Mouse (Mus musculus) lung, embryonic 14.5 days (tissue): ENCODE data around the gene Nefh. TPM values are rescaled to one million over a fixed set of nuclear protein-coding genes. Genes with fewer than 3 reads are reported as not detected.
A peak's percentile ranks its signal among the peaks of the same experiment; 100 is the strongest.

ENCODE experiments used
- ATAC-seq: fragments of 200-750 bp; cut with Nextera tagmentation; 2 replicates; pipeline ENCODE4 v1.8.0; 2017; ENCODE audit warnings: mild to moderate bottlenecking, moderate TSS enrichment, moderate library complexity; ENCODE audit not compliant: insufficient read depth
- DNase-seq: peaks from one replicate; pipeline ENCODE4 v3.0.0-alpha.2; 2015
- H3K27ac ChIP-seq: fragments of 300-500 bp; sonication (generic); 2 replicates; pipeline ENCODE4 v1.5.1; 2014; ENCODE audit warnings: low read depth, mild to moderate bottlenecking, moderate library complexity
- H3K27me3 ChIP-seq: fragments of 300-500 bp; sonication (generic); 2 replicates; pipeline ENCODE4 v1.6.1; 2014; ENCODE audit warnings: low read length, control low read depth; ENCODE audit not compliant: insufficient read depth
- H3K36me3 ChIP-seq: fragments of 300-500 bp; sonication (generic); 2 replicates; pipeline ENCODE4 v1.6.1; 2014; ENCODE audit warnings: control low read depth; ENCODE audit not compliant: insufficient read depth
- H3K4me1 ChIP-seq: fragments of 300-500 bp; sonication (generic); 2 replicates; pipeline ENCODE4 v1.6.1; 2014; ENCODE audit warnings: antibody characterized with exemption, control low read depth; ENCODE audit not compliant: insufficient read depth
- H3K4me2 ChIP-seq: fragments of 300-500 bp; sonication (generic); 2 replicates; pipeline ENCODE4 v1.6.1; 2014; ENCODE audit warnings: mild to moderate bottlenecking
- H3K4me3 ChIP-seq: fragments of 300-500 bp; sonication (generic); 2 replicates; pipeline ENCODE4 v1.5.1; 2014; ENCODE audit warnings: low read depth, low read length
- H3K9ac ChIP-seq: fragments of 300-500 bp; sonication (generic); 2 replicates; pipeline ENCODE4 v1.6.1; 2014
- H3K9me3 ChIP-seq: fragments of 300-500 bp; sonication (generic); 2 replicates; pipeline ENCODE4 v1.6.1; 2016; ENCODE audit warnings: low read depth, low read length, control low read depth
- CTCF ChIP-seq: IDR thresholded peaks from 2 replicates; pipeline ENCODE4 v1.5.1; 2016; ENCODE audit warnings: antibody characterized with exemption, low read depth
- WGBS: fragments of 180-500 bp; shearing (Covaris S2); extraction: QIAGEN DNeasy Blood & Tissue Kit; methylation state at CpG from one replicate; pipeline ENCODE4 v1.1.7; 2014; 5-methylcytosine and 5-hydroxymethylcytosine counted together
- polyA plus RNA-seq: library from polyadenylated mRNA; unstranded; fragments of >200 nt; fragmentation: Nextera tagmentation; extraction: Ambion mirVana; gene quantifications from 2 replicates; pipeline ENCODE4 v1.2.1, GENCODE M21; 2014

The Nefh gene
- polyA plus RNA-seq, 1 experiment from 2014 or later, result 0.36 TPM

GRCm38 (mm10) chr11:4972967-4973870, 25.4 kb upstream of the Nefh start:
- DNase-seq (peak; percentile 84), ATAC-seq (0 out of 2 replicates have a peak, but pooled peaks have one; percentile 47)
- no peaks in the 10 kb centered on the region for H3K4me1 ChIP-seq
- TF ChIP-seq CTCF, result peak; percentile 91
- WGBS, result 59% methylated on average over 13 of the region's 13 CpGs
- H3K9me3 ChIP-seq, result no peaks in the 10 kb centered on the region
- no peak overlapping the region for H3K4me2 ChIP-seq
- H3K27ac ChIP-seq, result no peak overlapping the region; the same call in 1 of the 2 replicates
- H3K4me3 ChIP-seq, result no peak overlapping the region
- H3K27me3 ChIP-seq, result no peaks in the 10 kb centered on the region
- peak overlapping the region; percentile 13; the same call in 1 of the 2 replicates for H3K9ac ChIP-seq
- H3K36me3 ChIP-seq, result no peaks in the 10 kb centered on the region

GRCm38 (mm10) chr11:4968376-4968775, 20.5 kb upstream of the Nefh start:
- no peak for DNase-seq
- Histone ChIP-seq H3K9ac (no peak overlapping the region), H3K4me2 (no peak overlapping the region), H3K4me3 (no peak overlapping the region), H3K9me3 (no peaks in the 10 kb centered on the region), H3K27ac (no peak overlapping the region), H3K36me3 (no peaks in the 10 kb centered on the region), H3K4me1 (no peaks in the 10 kb centered on the region), H3K27me3 (no peaks in the 10 kb centered on the region)
- TF ChIP-seq CTCF, result no peak
- no peak for ATAC-seq
- WGBS, result 70% methylated on average over 10 of the region's 10 CpGs

GRCm38 (mm10) chr11:4967549-4967948, 19.7 kb upstream of the Nefh start:
- DNase-seq (no peak), ATAC-seq (no peak; the same call in 1 of the 2 replicates)
- Histone ChIP-seq H3K27me3 (no peaks in the 10 kb centered on the region), H3K4me3 (no peak overlapping the region), H3K27ac (no peak overlapping the region), H3K9ac (no peak overlapping the region), H3K4me1 (no peaks in the 10 kb centered on the region), H3K9me3 (no peaks in the 10 kb centered on the region), H3K4me2 (no peak overlapping the region), H3K36me3 (no peaks in the 10 kb centered on the region)
- WGBS, result 43% methylated on average over 2 of the region's 2 CpGs
- TF ChIP-seq CTCF, result no peak

- Histone ChIP-seq H3K9me3 (no peaks in the 10 kb centered on the region), H3K9ac (no peak overlapping the region), H3K36me3 (no peaks in the 10 kb centered on the region), H3K4me1 (no peaks in the 10 kb centered on the region), H3K27ac (no peak overlapping the region), H3K4me2 (no peak overlapping the region), H3K4me3 (no peak overlapping the region), H3K27me3 (no peaks in the 10 kb centered on the region)
- no peak for TF ChIP-seq CTCF
- ATAC-seq, result no peak
- DNase-seq, result no peak
- 69% methylated on average over 5 of the region's 5 CpGs for WGBS
These were observed 19.0 kb upstream of the Nefh start for GRCm38 (mm10) chr11:4966888-4967287.

GRCm38 (mm10) chr11:4966325-4966724, 18.5 kb upstream of the Nefh start:
- H3K4me2 ChIP-seq, result no peak overlapping the region
- DNase-seq, result no peak
- 45% methylated on average over 2 of the region's 2 CpGs for WGBS
- no peak overlapping the region for H3K27ac ChIP-seq
- H3K4me3 ChIP-seq, result no peak overlapping the region
- no peaks in the 10 kb centered on the region for H3K36me3 ChIP-seq
- H3K4me1 ChIP-seq, result no peaks in the 10 kb centered on the region
- no peaks in the 10 kb centered on the region for H3K27me3 ChIP-seq
- H3K9me3 ChIP-seq, result no peaks in the 10 kb centered on the region
- no peak overlapping the region for H3K9ac ChIP-seq
- no peak for TF ChIP-seq CTCF
- ATAC-seq, result no peak

- 48% methylated on average over 6 of the region's 6 CpGs for WGBS
- TF ChIP-seq CTCF, result no peak
- Histone ChIP-seq H3K27ac (no peak overlapping the region), H3K9ac (no peak overlapping the region), H3K9me3 (no peaks in the 10 kb centered on the region), H3K4me2 (no peak overlapping the region), H3K27me3 (no peaks in the 10 kb centered on the region), H3K4me1 (no peaks in the 10 kb centered on the region), H3K4me3 (no peak overlapping the region), H3K36me3 (no peaks in the 10 kb centered on the region)
- no peak for DNase-seq
- no peak for ATAC-seq
These were observed 15.4 kb upstream of the Nefh start for GRCm38 (mm10) chr11:4963099-4963808.

- WGBS, result 2% methylated on average over 8 of the region's 8 CpGs
- H3K36me3 ChIP-seq, result no peaks in the 10 kb centered on the region
These were observed 6.1 kb upstream of the Nefh start for GRCm38 (mm10) chr11:4953918-4954317.

More at GRCm38 (mm10) chr11:4953918-4954317, 6.1 kb upstream of the Nefh start:
- DNase-seq, result no peak
- Histone ChIP-seq H3K27ac (no peak overlapping the region), H3K9ac (no peak overlapping the region), H3K9me3 (no peaks in the 10 kb centered on the region), H3K4me2 (no peak overlapping the region), H3K27me3 (peaks cover 32% of the 10 kb centered on the region), H3K4me3 (no peak overlapping the region), H3K4me1 (no peaks in the 10 kb centered on the region)
- no peak for ATAC-seq
- no peak for TF ChIP-seq CTCF
